Mouse (Mus musculus) R1 (cell line): ENCODE measurements around the gene Sar1b.
A peak's percentile ranks its signal among the peaks of the same experiment; 100 is the strongest.
"Not testable (repeated sequence)": the region's sequence is repeated elsewhere in the genome, so short reads cannot be mapped to it uniquely, and the experiment has no call there.

ENCODE experiments used
- DNase-seq: peaks from one replicate; pipeline ENCODE4 v3.0.0-alpha.2; 2018; ENCODE audit warnings: low read depth, low spot score

The Sar1b gene

GRCm38 (mm10) chr11:51763213-51763907, at the start of gene Sar1b, which contains the start of gene Sec24a:
Gene Sar1b, plus strand, starts transcription at chr11:51763687.
Gene Sec24a, minus strand, starts transcription at chr11:51763634.
- peak; percentile 90 for DNase-seq

- no peak for DNase-seq
These were observed 42.4 kb upstream of the Sar1b start for GRCm38 (mm10) chr11:51721066-51721465.

GRCm38 (mm10) chr11:51732883-51733282, 30.6 kb upstream of the Sar1b start:
- DNase-seq: no peak

- DNase-seq: not testable (repeated sequence)
These were observed 29.3 kb upstream of the Sar1b start for GRCm38 (mm10) chr11:51734218-51734617.

- DNase-seq: no peak
These were observed 24.7 kb upstream of the Sar1b start for GRCm38 (mm10) chr11:51738651-51739403.

- no peak for DNase-seq
These were observed 22.8 kb upstream of the Sar1b start for GRCm38 (mm10) chr11:51740701-51741100.

GRCm38 (mm10) chr11:51746096-51746495, 17.4 kb upstream of the Sar1b start:
- no peak for DNase-seq

GRCm38 (mm10) chr11:51751623-51752225, 11.8 kb upstream of the Sar1b start:
- peak; percentile 31 for DNase-seq

GRCm38 (mm10) chr11:51755621-51756311, 7.7 kb upstream of the Sar1b start:
- DNase-seq: no peak

- peak; percentile 92 for DNase-seq
These were observed 7.1 kb upstream of the Sar1b start for GRCm38 (mm10) chr11:51756352-51756771.

GRCm38 (mm10) chr11:51757023-51757422, 6.5 kb upstream of the Sar1b start:
- no peak for DNase-seq

- DNase-seq: no peak
These were observed 5.9 kb upstream of the Sar1b start for GRCm38 (mm10) chr11:51757625-51758024.

- peak; percentile 58 for DNase-seq
These were observed 5.3 kb upstream of the Sar1b start for GRCm38 (mm10) chr11:51758207-51758606.

- no peak for DNase-seq
These were observed 4.2 kb upstream of the Sar1b start for GRCm38 (mm10) chr11:51759251-51759650.

GRCm38 (mm10) chr11:51759941-51760657, 3.4 kb upstream of the Sar1b start:
- DNase-seq: no peak

GRCm38 (mm10) chr11:51761241-51761640, 2.2 kb upstream of the Sar1b start:
- DNase-seq: no peak

GRCm38 (mm10) chr11:51763955-51764354, 468 bp downstream of the Sar1b start:
- no peak for DNase-seq

GRCm38 (mm10) chr11:51764816-51765215, 1.3 kb downstream of the Sar1b start:
- DNase-seq: no peak

- no peak for DNase-seq
These were observed 4.2 kb downstream of the Sar1b start for GRCm38 (mm10) chr11:51767579-51768220.

GRCm38 (mm10) chr11:51768296-51768695, 4.8 kb downstream of the Sar1b start:
- no peak for DNase-seq

- no peak for DNase-seq
These were observed 12.0 kb downstream of the Sar1b start for GRCm38 (mm10) chr11:51775507-51775906.
